Mouse (Mus musculus) limb, embryonic 14.5 days (tissue): ENCODE measurements around the gene Hmgcll1. TPM values are rescaled to one million over a fixed set of nuclear protein-coding genes. Genes with fewer than 3 reads are reported as not detected.

ENCODE experiments used
- ATAC-seq: fragments of 200-750 bp; cut with Nextera tagmentation; 2 replicates; pipeline ENCODE4 v1.8.0; 2017; ENCODE audit warnings: low read depth, moderate number of reproducible peaks, moderate TSS enrichment; ENCODE audit not compliant: low FRiP score
- DNase-seq: peaks from one replicate; pipeline ENCODE4 v3.0.0-alpha.2; 2015; ENCODE audit warnings: low spot score
- H3K27ac ChIP-seq: fragments of 300-500 bp; sonication (generic); replicated peaks from 2 replicates; pipeline ENCODE4 v1.5.1; 2014; ENCODE audit warnings: low read depth, mild to moderate bottlenecking, low read length, moderate library complexity, mixed read lengths
- H3K27me3 ChIP-seq: fragments of 300-500 bp; sonication (generic); 2 replicates; pipeline ENCODE4 v1.6.1; 2014; ENCODE audit warnings: low read length, mixed read lengths; ENCODE audit not compliant: control insufficient read depth, insufficient read depth
- H3K36me3 ChIP-seq: fragments of 300-500 bp; sonication (generic); 2 replicates; pipeline ENCODE4 v1.6.1; 2014; ENCODE audit warnings: mild to moderate bottlenecking, low read length, moderate library complexity, mixed read lengths; ENCODE audit not compliant: control insufficient read depth, insufficient read depth
- H3K4me1 ChIP-seq: fragments of 300-500 bp; sonication (generic); 2 replicates; pipeline ENCODE4 v1.6.1; 2014; ENCODE audit warnings: antibody characterized with exemption, low read length, mixed read lengths; ENCODE audit not compliant: control insufficient read depth, insufficient read depth
- H3K4me2 ChIP-seq: fragments of 300-500 bp; sonication (generic); replicated peaks from 2 replicates; pipeline ENCODE4 v1.6.1; 2014; ENCODE audit warnings: low read depth, mild to moderate bottlenecking, low read length, moderate library complexity; ENCODE audit not compliant: severe bottlenecking
- H3K4me3 ChIP-seq: fragments of 300-500 bp; sonication (generic); replicated peaks from 2 replicates; pipeline ENCODE4 v1.5.1; 2014; ENCODE audit warnings: low read length
- H3K9ac ChIP-seq: fragments of 300-500 bp; sonication (generic); 2 replicates; pipeline ENCODE4 v1.6.1; 2014; ENCODE audit warnings: mild to moderate bottlenecking, low read depth, low read length, moderate library complexity; ENCODE audit not compliant: severe bottlenecking
- H3K9me3 ChIP-seq: fragments of 300-500 bp; sonication (generic); 2 replicates; pipeline ENCODE4 v1.6.1; 2016; ENCODE audit warnings: low read length; ENCODE audit not compliant: control insufficient read depth
- POLR2A ChIP-seq: fragments of 200-500 bp; IDR thresholded peaks from 2 replicates; pipeline ENCODE4 v1.8.0; 2012; ENCODE audit warnings: inconsistent platforms, mild to moderate bottlenecking, moderate library complexity, borderline replicate concordance; ENCODE audit not compliant: insufficient read depth, insufficient read length; ENCODE audit errors: extremely low read depth
- WGBS: fragments of 180-500 bp; shearing (Covaris S2); extraction: QIAGEN DNeasy Blood & Tissue Kit; methylation state at CpG from one replicate; pipeline ENCODE4 v1.1.7; 2014; 5-methylcytosine and 5-hydroxymethylcytosine counted together
- polyA plus RNA-seq, 2 experiments: library from polyadenylated mRNA; depleted of rRNA in 1 of 2; stranded (reverse) in 1 of 2; unstranded in 1 of 2; fragments of >200 nt; fragmentation: Nextera tagmentation in 1 of 2; extraction: Ambion mirVana in 1 of 2; gene quantifications; 2 replicates each; pipeline versions ENCODE4 v1.2.1 to v1.2.3; 2012 to 2014

Gene Hmgcll1
- polyA plus RNA-seq, 2 experiments, result 2.8 to 3.3 TPM

DNA sequence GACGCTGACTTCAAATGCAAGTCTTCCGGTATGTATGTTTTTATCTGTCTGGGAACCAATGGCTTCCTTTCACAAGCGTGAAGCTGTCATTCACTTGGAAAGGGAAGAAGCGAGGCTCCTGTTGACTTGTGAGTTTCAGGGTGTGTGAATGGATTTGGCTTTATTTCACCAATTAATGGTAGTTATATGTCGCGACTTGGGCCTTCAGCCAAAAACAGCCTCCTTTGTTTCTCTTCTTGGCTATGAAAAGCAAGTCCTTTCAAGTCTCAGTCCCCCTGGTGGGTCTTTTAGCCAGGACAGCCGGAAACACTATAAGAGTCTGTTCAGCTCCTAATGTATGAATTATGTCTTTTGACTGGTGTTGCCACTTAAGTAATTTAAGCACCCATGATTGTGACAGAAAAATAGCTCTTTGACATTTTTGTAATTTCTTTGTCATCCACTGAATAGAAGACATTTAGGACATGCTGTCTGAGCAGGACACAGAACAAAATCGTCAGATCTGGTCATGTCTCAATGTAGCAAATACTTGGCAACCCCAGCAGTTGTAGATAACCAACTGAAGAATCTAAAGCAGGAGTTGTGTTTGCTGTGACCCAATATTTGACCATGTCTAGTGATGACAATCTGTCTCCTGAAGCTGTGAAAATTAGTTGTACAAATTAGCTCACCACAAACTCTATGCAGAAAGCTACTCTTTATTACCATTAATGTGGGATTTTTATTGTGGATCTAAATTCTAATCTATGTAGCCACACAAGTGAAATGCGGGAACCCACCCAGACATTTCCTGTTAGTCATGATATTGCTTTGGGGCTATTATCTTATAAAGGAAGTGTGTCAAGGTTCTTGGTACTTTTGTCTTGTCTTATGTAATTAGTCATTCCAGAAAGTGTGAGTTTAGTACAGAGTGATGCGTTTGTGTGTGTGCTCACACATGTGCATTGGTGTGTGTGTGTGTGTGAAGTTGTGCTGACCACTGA is 13.5 kb upstream of the Hmgcll1 start:
- 58% methylated on average over 10 of the region's 10 CpGs for WGBS
- Histone ChIP-seq H3K27me3 (no peaks in the 10 kb centered on the region), H3K36me3 (no peaks in the 10 kb centered on the region), H3K27ac (no peak overlapping the region), H3K9ac (no peak overlapping the region), H3K4me3 (no peak overlapping the region), H3K4me1 (peaks cover 5% of the 10 kb centered on the region; the same call in 1 of the 2 replicates), H3K4me2 (no peak overlapping the region), H3K9me3 (no peaks in the 10 kb centered on the region)
- TF ChIP-seq POLR2A, result no peak
- ATAC-seq (no peak), DNase-seq (peak; percentile 27)

DNA sequence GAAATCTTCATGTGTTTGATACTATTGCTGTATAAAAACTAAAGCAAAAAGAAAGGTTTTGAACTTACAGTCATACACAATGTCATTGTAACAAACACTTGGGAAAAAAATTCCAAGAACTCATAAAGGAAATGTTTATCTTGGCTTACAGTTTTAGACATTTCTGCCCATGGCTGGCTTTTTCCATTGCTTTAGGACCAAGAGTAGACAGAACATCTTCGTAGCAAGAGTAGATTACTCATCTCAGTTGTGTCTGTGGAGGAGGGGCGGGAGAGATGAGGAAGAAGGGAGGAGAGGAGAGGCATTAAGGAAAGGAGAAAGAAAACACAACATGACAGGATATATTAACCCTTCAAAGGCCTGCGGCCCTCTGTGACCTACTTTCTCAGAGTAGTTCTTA is 11.6 kb upstream of the Hmgcll1 start:
- WGBS, result 75% methylated on average over 3 of the region's 3 CpGs
- no peak for ATAC-seq
- H3K9me3 ChIP-seq, result no peaks in the 10 kb centered on the region

DNA sequence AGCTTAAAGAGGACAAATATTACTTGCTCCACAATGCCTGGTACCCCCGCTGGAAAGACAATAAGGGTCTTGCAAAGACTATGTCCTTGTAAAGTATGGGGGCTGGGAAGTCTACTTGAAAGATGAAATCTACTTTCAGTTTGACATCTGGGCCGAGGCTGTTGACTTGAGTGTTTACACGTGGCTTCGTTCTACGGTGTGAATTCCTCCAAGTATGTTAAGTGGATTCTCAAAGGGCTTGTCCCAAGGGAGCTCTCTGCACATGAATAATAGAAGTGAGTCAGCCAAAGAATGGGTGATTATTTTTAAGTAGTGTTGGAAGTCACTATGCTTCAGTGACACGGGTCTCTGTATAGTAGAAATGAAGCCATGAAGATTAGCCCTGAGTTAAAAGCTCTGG is 11.0 kb upstream of the Hmgcll1 start:
- 59% methylated on average over 6 of the region's 6 CpGs for WGBS
- Histone ChIP-seq H3K36me3 (no peaks in the 10 kb centered on the region), H3K4me2 (no peak overlapping the region), H3K27ac (no peak overlapping the region), H3K9me3 (no peaks in the 10 kb centered on the region), H3K27me3 (no peaks in the 10 kb centered on the region), H3K4me1 (peaks cover 5% of the 10 kb centered on the region; the same call in 1 of the 2 replicates), H3K4me3 (no peak overlapping the region), H3K9ac (no peak overlapping the region)
- ATAC-seq (no peak), DNase-seq (no peak)
- TF ChIP-seq POLR2A, result no peak

More for the DNA sequence above, 11.6 kb upstream of the Hmgcll1 start:
- Histone ChIP-seq H3K27me3 (no peaks in the 10 kb centered on the region), H3K4me3 (no peak overlapping the region), H3K36me3 (no peaks in the 10 kb centered on the region), H3K4me1 (peaks cover 5% of the 10 kb centered on the region; the same call in 1 of the 2 replicates), H3K4me2 (no peak overlapping the region), H3K27ac (no peak overlapping the region), H3K9ac (no peak overlapping the region)
- TF ChIP-seq POLR2A, result no peak
- DNase-seq, result no peak

GRCm38 (mm10) chr9:76007342-76007970 is 7.2 kb upstream of the Hmgcll1 start:
- ATAC-seq, result no peak
- 29% methylated on average over 6 of the region's 6 CpGs for WGBS

GRCm38 (mm10) chr9:76013789-76014188 is 866 bp upstream of the Hmgcll1 start:
- Histone ChIP-seq H3K27me3 (no peaks in the 10 kb centered on the region), H3K4me2 (no peak overlapping the region), H3K4me3 (no peak overlapping the region), H3K4me1 (peaks cover 9% of the 10 kb centered on the region; the same call in 1 of the 2 replicates), H3K36me3 (no peaks in the 10 kb centered on the region), H3K9me3 (no peaks in the 10 kb centered on the region), H3K9ac (no peak overlapping the region), H3K27ac (no peak overlapping the region)
- TF ChIP-seq POLR2A, result no peak
- no peak for DNase-seq
- WGBS, result 86% methylated on average over 6 of the region's 6 CpGs
- no peak for ATAC-seq

More at GRCm38 (mm10) chr9:76007342-76007970, 7.2 kb upstream of the Hmgcll1 start:
- peak; percentile 52 for DNase-seq
- H3K9me3 ChIP-seq, result no peaks in the 10 kb centered on the region
- no peak overlapping the region for H3K4me3 ChIP-seq
- H3K9ac ChIP-seq, result no peak overlapping the region
- no peak overlapping the region for H3K4me2 ChIP-seq
- no peaks in the 10 kb centered on the region for H3K36me3 ChIP-seq
- no peaks in the 10 kb centered on the region for H3K4me1 ChIP-seq
- H3K27me3 ChIP-seq, result no peaks in the 10 kb centered on the region
- TF ChIP-seq POLR2A, result no peak
- no peak overlapping the region for H3K27ac ChIP-seq
